Mouse (Mus musculus): ENCODE measurements around the gene Ces1e. TPM values are rescaled to one million over a fixed set of nuclear protein-coding genes. Genes with fewer than 3 reads are reported as not detected.
"Not testable (repeated sequence)": the region's sequence is repeated elsewhere in the genome, so short reads cannot be mapped to it uniquely, and the experiment has no call there.

The Ces1e gene
- polyA plus RNA-seq, 1 experiment from 2014 or later: not detected

GRCm38 (mm10) chr8:93226471-93226870 lies 2.9 kb downstream of the Ces1e start:
- 91% methylated on average over 1 of the region's 1 CpGs for WGBS
- H3K4me2 ChIP-seq; ATAC-seq (ENCODE audit: low FRiP score); H3K36me3 ChIP-seq (replicated peaks); H3K27ac ChIP-seq; H3K9ac ChIP-seq; H3K9me3 ChIP-seq; H3K27me3 ChIP-seq; H3K4me1 ChIP-seq; H3K4me3 ChIP-seq (replicated peaks): not testable (repeated sequence)

DNA sequence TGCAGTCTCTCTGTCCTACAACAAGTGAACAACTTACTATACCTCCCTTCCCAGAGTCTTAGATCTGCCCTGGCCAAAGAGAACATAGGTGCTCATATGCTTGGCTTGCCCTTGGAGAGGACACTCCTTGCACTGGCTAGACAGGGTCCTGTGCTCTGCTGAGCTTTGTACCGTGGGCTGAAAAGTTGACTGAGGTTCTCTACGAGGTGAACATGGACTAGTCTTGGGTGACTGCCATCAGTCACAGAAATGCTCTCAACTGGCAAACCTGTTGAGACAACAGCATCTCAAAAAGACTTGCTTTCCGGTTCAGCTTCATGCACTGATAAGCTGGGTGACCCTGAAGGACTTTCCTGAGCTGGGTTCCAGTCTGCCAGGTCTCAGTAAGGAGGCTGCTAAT lies 7.5 kb downstream of the Ces1e start:
- H3K36me3 ChIP-seq (replicated peaks): no peaks in the 10 kb centered on the region

GRCm38 (mm10) chr8:93217867-93218266 lies 11.6 kb downstream of the Ces1e start:
- Histone ChIP-seq H3K9me3 (no peaks in the 10 kb centered on the region), H3K27me3 (no peaks in the 10 kb centered on the region), H3K27ac (no peak overlapping the region), H3K4me3 (replicated peaks) (no peak overlapping the region), H3K4me1 (no peaks in the 10 kb centered on the region), H3K36me3 (replicated peaks) (no peaks in the 10 kb centered on the region), H3K4me2 (no peak overlapping the region), H3K9ac (no peak overlapping the region)
- 83% methylated on average over 4 of the region's 4 CpGs for WGBS
- no peak for ATAC-seq (ENCODE audit: low FRiP score)

More for the DNA sequence above, 7.5 kb downstream of the Ces1e start:
- Histone ChIP-seq H3K9me3 (no peaks in the 10 kb centered on the region), H3K4me1 (no peaks in the 10 kb centered on the region), H3K27me3 (no peaks in the 10 kb centered on the region), H3K9ac (no peak overlapping the region), H3K27ac (no peak overlapping the region), H3K4me3 (replicated peaks) (no peak overlapping the region), H3K4me2 (no peak overlapping the region)
- 89% methylated on average over 3 of the region's 3 CpGs for WGBS
- no peak for ATAC-seq (ENCODE audit: low FRiP score)

- WGBS: 86% methylated on average over 1 of the region's 1 CpGs
- H3K4me1 ChIP-seq: no peaks in the 10 kb centered on the region
- H3K27me3 ChIP-seq: no peaks in the 10 kb centered on the region
- H3K4me2 ChIP-seq: no peak overlapping the region
- H3K36me3 ChIP-seq (replicated peaks): no peaks in the 10 kb centered on the region
- H3K27ac ChIP-seq: no peak overlapping the region
- no peak overlapping the region for H3K4me3 ChIP-seq (replicated peaks)
- ATAC-seq (ENCODE audit: low FRiP score): no peak
- no peak overlapping the region for H3K9ac ChIP-seq
- H3K9me3 ChIP-seq: no peaks in the 10 kb centered on the region
Observed at GRCm38 (mm10) chr8:93217375-93217774, 12.0 kb downstream of the Ces1e start.

GRCm38 (mm10) chr8:93211091-93211490 lies 18.3 kb downstream of the Ces1e start:
- H3K9ac ChIP-seq: no peak overlapping the region
- H3K4me3 ChIP-seq (replicated peaks): no peak overlapping the region
- no peaks in the 10 kb centered on the region for H3K36me3 ChIP-seq (replicated peaks)
- H3K4me1 ChIP-seq: no peaks in the 10 kb centered on the region
- no peak overlapping the region for H3K27ac ChIP-seq
- H3K9me3 ChIP-seq: no peaks in the 10 kb centered on the region
- H3K27me3 ChIP-seq: no peaks in the 10 kb centered on the region
- no peak for ATAC-seq (ENCODE audit: low FRiP score)
- no peak overlapping the region for H3K4me2 ChIP-seq

DNA sequence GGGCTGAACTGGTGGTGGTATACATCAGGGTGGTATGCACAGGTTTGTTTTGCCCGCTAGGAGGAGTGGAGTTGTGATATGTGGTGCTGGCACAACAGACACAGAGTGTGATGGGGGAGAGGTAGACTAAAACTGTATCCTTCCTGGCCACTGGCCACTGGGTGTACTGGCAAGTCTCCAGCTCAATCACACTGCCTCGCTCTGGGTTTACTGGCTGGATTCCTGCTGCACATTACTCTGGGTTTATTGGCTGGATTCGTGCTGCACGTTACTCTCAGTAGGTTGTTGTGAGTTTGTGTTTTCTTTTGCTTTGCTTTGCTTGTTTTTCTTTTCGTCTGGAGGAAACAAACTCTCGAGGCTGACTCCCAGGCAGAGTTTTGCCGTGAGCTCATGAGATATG lies 30.3 kb downstream of the Ces1e start:
- not testable (repeated sequence) for H3K36me3 ChIP-seq (replicated peaks); H3K4me2 ChIP-seq; H3K9me3 ChIP-seq; H3K4me3 ChIP-seq (replicated peaks); H3K9ac ChIP-seq; H3K4me1 ChIP-seq; ATAC-seq (ENCODE audit: low FRiP score); H3K27me3 ChIP-seq; H3K27ac ChIP-seq
- 83% methylated on average over 7 of the region's 7 CpGs for WGBS

- Histone ChIP-seq H3K4me3 (replicated peaks) (no peak within 1 kb of the TSS), H3K27me3 (no peaks in the 10 kb centered on the region), H3K36me3 (replicated peaks) (no peaks in the 10 kb centered on the region), H3K9ac (no peak within 1 kb of the TSS), H3K9me3 (no peaks in the 10 kb centered on the region), H3K27ac (no peak within 1 kb of the TSS), H3K4me1 (no peaks in the 10 kb centered on the region), H3K4me2 (no peak within 1 kb of the TSS)
- WGBS: 75% methylated on average over 8 of the region's 8 CpGs
- no peak for ATAC-seq (ENCODE audit: low FRiP score)
Observed at GRCm38 (mm10) chr8:93197685-93198525, 31.5 kb downstream of the Ces1e start, which contains the start of gene Ces1d. Ces1d (minus strand) TSS chr8:93197838.

GRCm38 (mm10) chr8:93196436-93196835 lies 33.0 kb downstream of the Ces1e start:
- no peaks in the 10 kb centered on the region for H3K4me1 ChIP-seq
- no peak overlapping the region for H3K4me3 ChIP-seq (replicated peaks)
- no peak overlapping the region for H3K4me2 ChIP-seq
- no peaks in the 10 kb centered on the region for H3K9me3 ChIP-seq
- H3K27me3 ChIP-seq: no peaks in the 10 kb centered on the region
- ATAC-seq (ENCODE audit: low FRiP score): no peak
- H3K36me3 ChIP-seq (replicated peaks): no peaks in the 10 kb centered on the region
- H3K27ac ChIP-seq: no peak overlapping the region
- H3K9ac ChIP-seq: no peak overlapping the region
- 92% methylated on average over 5 of the region's 5 CpGs for WGBS

DNA sequence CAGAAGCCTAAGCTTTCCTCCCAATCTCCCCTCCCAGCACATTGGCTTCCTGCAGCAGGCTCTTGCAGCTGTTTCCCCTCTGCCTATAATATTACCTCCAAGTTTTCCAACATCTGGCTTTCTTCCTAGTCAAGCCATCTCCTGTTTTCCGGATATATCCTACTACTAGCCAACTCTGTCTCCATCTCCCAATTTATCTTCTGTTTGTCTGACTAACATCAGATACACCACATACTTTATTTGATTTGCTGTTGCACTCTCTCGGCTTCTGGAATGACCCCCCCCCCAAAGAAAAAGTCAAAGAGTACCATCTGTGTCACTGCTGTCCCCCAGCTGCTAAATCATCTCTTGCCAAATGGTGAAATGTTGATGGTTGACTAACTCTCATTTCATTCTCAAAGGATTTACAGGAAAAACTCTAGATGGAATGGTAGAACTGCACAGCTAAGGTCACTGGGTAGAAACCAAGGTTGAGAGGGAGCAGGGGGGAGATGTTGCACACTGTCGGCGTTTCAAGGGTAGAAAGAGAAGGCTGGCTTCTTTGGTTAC lies 48.8 kb downstream of the Ces1e start:
- H3K4me2 ChIP-seq: no peak overlapping the region
- no peak for ATAC-seq (ENCODE audit: low FRiP score)
- H3K4me1 ChIP-seq: peaks cover 3% of the 10 kb centered on the region; the same call in 1 of the 2 replicates
- no peaks in the 10 kb centered on the region for H3K9me3 ChIP-seq
- H3K4me3 ChIP-seq (replicated peaks): no peak overlapping the region
- no peaks in the 10 kb centered on the region for H3K27me3 ChIP-seq
- no peaks in the 10 kb centered on the region for H3K36me3 ChIP-seq (replicated peaks)
- WGBS: 91% methylated on average over 4 of the region's 4 CpGs
- H3K9ac ChIP-seq: no peak overlapping the region
- H3K27ac ChIP-seq: no peak overlapping the region

DNA sequence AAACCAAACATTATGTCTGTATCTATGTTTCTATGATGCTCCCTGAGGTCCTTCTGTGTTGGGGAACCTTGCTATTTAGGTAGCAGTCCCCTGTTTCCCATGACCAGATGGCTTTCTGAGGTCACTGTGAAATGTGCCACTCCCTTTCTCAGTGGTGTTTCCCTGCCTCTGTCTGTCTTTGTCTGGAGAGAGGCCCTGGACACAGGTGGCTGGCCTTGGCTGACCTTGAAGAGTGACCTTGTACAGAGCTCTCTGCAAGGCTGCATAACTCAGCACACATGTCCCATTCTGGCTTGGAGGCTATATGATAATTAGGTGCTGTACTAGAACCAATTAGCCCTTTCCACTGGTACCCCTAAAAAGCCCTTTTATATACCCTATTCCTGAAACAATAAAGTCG lies 52.8 kb downstream of the Ces1e start:
- ATAC-seq (ENCODE audit: low FRiP score): no peak
- Histone ChIP-seq H3K4me3 (replicated peaks) (no peak overlapping the region), H3K27me3 (no peaks in the 10 kb centered on the region), H3K27ac (no peak overlapping the region), H3K9ac (no peak overlapping the region), H3K36me3 (replicated peaks) (no peaks in the 10 kb centered on the region), H3K4me1 (peaks cover 3% of the 10 kb centered on the region; the same call in 1 of the 2 replicates), H3K4me2 (no peak overlapping the region), H3K9me3 (no peaks in the 10 kb centered on the region)
- 32% methylated on average over 1 of the region's 1 CpGs for WGBS

GRCm38 (mm10) chr8:93174554-93174953 lies 54.9 kb downstream of the Ces1e start:
- Histone ChIP-seq H3K4me3 (replicated peaks) (no peak overlapping the region), H3K4me1 (peaks cover 3% of the 10 kb centered on the region; the same call in 1 of the 2 replicates), H3K36me3 (replicated peaks) (no peaks in the 10 kb centered on the region), H3K27me3 (no peaks in the 10 kb centered on the region), H3K27ac (no peak overlapping the region), H3K4me2 (no peak overlapping the region), H3K9me3 (no peaks in the 10 kb centered on the region), H3K9ac (no peak overlapping the region)
- ATAC-seq (ENCODE audit: low FRiP score): no peak
- WGBS: 93% methylated on average over 2 of the region's 2 CpGs

DNA sequence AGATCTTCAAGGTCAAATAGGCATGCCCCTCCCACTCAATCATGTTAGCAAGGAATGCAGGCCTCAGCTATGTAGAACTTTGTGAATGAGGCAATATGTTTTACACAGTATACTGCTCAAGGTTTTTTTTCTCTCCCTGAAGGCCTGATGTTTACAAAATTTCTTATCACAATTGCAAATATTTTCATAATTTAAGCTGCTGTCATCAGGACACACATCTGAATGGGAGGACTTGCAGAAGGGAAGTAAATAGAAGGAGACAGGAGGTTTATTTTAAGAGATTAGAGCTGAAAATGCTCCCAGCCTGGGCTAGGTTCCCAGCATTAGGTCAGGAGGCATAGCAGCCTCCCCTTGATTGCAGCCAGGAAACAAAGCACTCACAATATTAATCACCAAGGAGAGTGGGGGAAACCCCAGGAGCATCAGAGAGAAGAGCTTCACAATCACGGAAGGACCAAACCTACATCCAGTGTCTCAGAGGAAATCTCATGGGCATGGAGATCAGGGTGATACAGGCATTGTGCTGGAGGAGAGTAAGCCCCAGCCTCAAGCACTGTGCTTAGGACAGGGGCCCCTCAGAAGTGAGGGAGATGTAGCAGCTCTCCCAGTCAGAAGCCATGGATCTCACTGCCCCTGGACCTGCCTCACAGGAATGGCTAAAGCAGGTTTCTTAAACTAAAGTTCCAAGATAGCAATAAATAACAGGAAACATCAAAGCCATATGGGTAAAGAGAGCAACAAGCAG lies 57.4 kb downstream of the Ces1e start:
- no peak overlapping the region for H3K9ac ChIP-seq
- no peak for ATAC-seq (ENCODE audit: low FRiP score)
- no peak overlapping the region for H3K4me2 ChIP-seq
- H3K27me3 ChIP-seq: no peaks in the 10 kb centered on the region
- H3K27ac ChIP-seq: no peak overlapping the region
- H3K36me3 ChIP-seq (replicated peaks): no peaks in the 10 kb centered on the region
- WGBS: 57% methylated on average over 1 of the region's 1 CpGs
- peaks cover 3% of the 10 kb centered on the region; the same call in 1 of the 2 replicates for H3K4me1 ChIP-seq
- no peaks in the 10 kb centered on the region for H3K9me3 ChIP-seq
- H3K4me3 ChIP-seq (replicated peaks): no peak overlapping the region
